Mouse (Mus musculus): ENCODE data around the gene Cldn24. TPM values are rescaled to one million over a fixed set of nuclear protein-coding genes. Genes with fewer than 3 reads are reported as not detected.

Gene Cldn24
- total RNA-seq, 2 experiments from 2014 or later = not detected

- DNase-seq (ENCODE audit: low spot score in 2 of 2) = no peak
Observed at GRCm38 (mm10) chr8:47825596-47825995, 3.7 kb downstream of the Cldn24 start.

DNA sequence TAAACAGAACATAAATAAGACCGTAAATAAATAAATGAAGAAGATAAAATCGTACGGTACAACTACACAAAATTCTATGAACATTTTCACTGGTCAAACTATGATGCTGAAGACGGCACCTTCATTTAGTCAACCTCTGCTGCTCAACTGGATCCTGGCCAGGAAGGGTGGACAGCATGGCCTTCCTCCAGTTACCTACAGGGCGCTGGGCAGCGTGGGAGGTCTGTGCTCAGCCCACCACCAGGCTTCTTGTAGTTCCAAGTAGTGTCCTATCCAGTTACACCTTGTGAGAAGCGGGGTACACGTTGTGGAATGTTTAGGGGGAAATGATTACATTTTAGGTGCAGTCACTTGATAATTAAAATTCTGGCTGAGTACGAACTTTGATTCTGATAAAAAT, 5.0 kb downstream of the Cldn24 start:
- no peak for DNase-seq (ENCODE audit: low spot score in 2 of 2)

DNA sequence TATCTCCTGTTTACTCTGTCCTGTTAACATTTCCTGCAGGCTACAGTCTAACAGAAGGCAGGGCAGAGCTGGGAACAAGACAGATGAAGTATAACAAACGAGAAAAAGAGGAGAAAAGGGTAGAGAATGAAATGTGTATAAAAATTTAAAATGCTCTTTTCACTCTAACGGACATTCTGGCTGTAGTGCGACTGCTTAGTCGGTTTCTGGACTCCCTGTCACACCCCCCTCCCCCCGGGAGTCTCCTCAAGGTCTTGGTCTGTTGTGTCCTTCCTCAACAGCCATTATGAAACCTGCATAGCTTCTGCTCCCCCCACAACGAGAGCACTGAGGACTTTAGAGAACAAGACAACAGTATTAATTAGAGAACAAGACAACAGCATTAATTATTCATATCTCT, 10.7 kb downstream of the Cldn24 start:
- no peak for DNase-seq (ENCODE audit: low spot score in 2 of 2)

DNA sequence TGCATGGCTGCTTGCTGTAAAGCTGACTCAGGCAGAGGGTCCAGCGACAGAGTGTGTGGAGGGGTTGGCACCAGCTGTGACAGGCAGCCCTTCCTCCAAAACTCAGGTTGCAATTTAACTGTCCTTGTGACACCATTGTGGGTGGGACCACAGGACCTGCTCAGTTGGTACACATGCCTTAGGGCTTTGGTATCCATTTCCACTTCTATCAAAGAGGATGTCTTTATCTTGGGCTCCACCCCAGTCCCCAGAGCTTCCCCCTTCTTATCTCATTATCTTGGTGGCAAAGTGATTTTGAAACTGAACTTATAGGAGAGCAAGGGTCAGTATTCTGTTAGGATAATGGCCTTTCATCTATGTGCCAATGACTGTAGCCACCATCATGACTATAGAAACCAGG, 12.0 kb downstream of the Cldn24 start:
- no peak for DNase-seq (ENCODE audit: low spot score in 2 of 2)

GRCm38 (mm10) chr8:47843063-47843462, 21.1 kb downstream of the Cldn24 start:
- no peak for DNase-seq (ENCODE audit: low spot score in 2 of 2)

- DNase-seq (ENCODE audit: low spot score in 2 of 2) = no peak
Observed at GRCm38 (mm10) chr8:47843651-47844050, 21.7 kb downstream of the Cldn24 start.

- no peak for DNase-seq (ENCODE audit: low spot score in 2 of 2)
Observed at GRCm38 (mm10) chr8:47845956-47846355, 24.0 kb downstream of the Cldn24 start.

DNA sequence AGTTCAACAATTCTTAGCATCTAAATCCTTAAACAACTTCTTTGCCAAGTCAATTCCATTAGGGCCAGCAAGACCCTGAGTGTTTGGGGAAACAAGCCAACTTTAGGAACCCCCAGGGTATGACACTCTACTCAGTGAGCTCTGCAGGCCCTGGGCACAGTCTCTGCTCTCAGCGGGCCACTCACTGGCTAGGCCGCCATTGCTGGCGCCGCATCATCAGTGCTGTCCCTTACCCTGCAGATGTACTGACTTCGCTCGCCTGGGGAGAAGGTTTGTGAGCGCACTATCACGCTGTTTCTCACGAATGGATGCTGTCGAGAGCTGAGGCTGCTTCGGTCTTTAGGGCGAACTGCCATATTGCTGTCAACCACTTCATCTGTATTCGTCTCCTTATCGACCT, 25.2 kb downstream of the Cldn24 start:
- DNase-seq (ENCODE audit: low spot score in 2 of 2) = no peak

DNA sequence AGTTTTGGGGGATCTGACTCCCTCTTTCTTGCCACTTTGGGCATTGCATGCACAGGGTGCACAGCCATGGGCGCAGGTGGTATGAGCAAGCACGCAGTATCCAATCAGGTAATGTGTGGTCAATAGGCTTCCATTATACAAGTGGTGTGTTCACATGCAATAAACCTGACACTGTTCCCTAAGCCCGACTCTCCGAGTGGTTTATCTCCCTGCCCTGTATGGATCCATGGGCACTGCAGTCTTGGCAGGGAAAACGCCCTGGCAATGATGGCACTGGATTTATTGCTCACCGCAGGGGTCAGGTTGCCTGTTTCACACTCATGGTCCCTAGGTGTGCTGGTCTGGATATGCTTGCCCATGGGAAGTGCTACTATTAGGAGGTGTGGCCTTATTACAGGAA, 26.0 kb downstream of the Cldn24 start:
- DNase-seq (ENCODE audit: low spot score in 2 of 2) = no peak

DNA sequence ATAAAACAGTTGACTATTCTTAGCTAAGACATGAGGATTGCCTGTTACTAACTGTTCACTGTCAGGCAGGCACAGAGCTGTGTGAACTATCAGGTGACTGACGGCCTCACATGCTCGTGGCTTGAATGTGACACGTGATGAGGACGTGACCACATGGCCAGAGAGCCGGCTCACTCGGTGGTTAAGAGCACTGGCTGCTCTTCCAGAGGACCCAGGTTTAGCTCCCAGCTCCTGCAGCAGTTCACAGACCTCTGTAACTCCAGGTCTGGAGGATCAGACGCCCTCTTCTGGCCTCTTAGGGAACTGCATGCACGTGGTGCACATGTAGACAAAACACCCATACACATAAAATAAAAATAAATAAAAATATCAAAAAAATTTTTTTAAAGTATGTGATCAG, 27.9 kb downstream of the Cldn24 start:
- no peak for DNase-seq (ENCODE audit: low spot score in 2 of 2)

- DNase-seq (ENCODE audit: low spot score in 2 of 2) = peak in 1 of 2 experiments; percentile 30
Observed at GRCm38 (mm10) chr8:47851824-47852502, 30.0 kb downstream of the Cldn24 start.

DNA sequence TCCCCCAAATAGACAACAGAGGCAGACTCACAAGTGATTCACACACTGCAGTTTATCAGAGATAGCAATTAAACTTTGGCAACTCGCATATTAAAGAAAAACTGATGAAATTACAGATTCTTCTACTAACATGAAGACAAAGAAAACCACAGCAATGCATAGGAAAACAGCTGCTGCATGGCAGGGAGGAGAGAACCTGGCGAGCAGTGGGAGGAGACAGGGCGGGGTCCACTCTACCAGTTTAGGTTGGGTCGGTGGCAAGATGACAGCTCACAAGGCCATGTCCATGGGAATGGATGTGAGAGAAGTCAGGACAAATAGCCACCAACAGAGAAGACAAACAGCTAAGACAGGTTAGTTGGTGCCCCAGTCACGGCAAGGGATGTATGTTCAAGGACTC, 30.8 kb downstream of the Cldn24 start:
- DNase-seq (ENCODE audit: low spot score in 2 of 2) = no peak

GRCm38 (mm10) chr8:47853356-47853755, 31.4 kb downstream of the Cldn24 start:
- DNase-seq (ENCODE audit: low spot score in 2 of 2) = no peak

DNA sequence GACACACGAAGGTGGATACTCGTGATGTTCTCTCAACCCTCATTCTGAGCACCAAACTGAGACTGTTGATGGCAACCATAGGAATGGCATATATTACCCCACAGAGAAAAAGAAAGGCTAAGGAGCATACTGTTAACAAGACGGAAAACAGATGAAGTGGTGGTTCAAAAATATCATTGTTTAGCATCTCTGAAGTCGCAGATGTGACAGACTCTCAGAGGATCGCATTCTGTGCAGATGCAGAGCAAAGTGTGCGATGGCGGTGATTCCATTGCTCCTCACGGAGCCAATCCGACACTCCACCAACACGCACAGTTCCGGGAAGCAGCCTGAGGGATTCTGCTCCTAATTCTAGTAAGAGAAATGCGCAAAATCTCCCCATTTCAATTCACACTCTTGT, 37.3 kb downstream of the Cldn24 start:
- DNase-seq (ENCODE audit: low spot score in 2 of 2) = peak in 1 of 2 experiments; percentile 46

DNA sequence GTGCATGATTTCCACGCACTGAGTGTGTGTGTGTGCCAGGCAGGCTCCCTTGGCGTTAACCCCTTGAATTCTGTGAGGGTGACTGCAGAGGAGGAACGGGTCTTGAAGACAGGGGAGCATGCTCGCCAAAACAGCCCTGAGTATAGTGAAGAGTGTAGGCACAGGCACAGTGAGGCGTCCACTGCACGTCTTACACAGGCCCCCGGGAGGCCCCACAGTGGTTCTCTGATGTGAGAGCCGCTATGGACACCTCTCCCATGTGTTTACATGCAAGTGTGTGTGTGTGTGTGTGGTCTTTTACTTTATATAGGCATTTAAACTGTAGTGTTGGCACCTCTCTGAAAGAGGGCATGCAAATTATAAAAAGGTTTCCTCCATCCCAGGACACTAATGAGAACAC, 44.6 kb downstream of the Cldn24 start:
- no peak for DNase-seq (ENCODE audit: low spot score in 2 of 2)

DNA sequence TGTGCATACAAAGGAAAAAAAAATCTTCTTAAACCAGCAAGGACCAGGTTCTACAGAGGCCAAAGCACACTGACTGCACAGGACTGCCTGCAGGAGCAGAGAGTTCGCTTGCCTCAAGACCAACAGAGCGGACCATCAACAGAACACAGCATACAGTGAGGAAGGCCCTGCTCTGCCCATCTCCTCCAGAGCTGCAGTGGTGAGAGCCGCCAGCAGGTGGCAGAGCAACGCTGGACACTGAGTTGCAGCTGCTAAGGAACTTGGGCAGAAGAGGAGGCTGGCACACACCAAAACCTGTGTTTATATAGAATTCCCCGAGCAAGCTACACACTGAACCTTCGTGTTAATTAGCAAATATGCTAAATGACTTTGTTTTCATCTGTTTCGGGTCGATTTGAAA, 45.1 kb downstream of the Cldn24 start:
- DNase-seq (ENCODE audit: low spot score in 2 of 2) = peak; percentile 75 to 92

Other genes starting within 250 kb of the Cldn24 start
- 10 to 100 TPM; 35.0 to 40.0 TPM for gene Ing2, start 146.6 kb upstream of the Cldn24 start, total RNA-seq (2021)
- gene Cdkn2aip, start 108.2 kb upstream of the Cldn24 start, total RNA-seq (2021) = 10 to 100 TPM; 18.1 to 18.2 TPM
- 1 to 10 TPM; 3.6 to 4.1 TPM for gene Cldn22, start 2.3 kb downstream of the Cldn24 start, total RNA-seq (2021)
- gene Wwc2, start 168.8 kb downstream of the Cldn24 start, total RNA-seq (2021) = 10 to 100 TPM; 25.6 to 25.9 TPM